Mouse (Mus musculus) neural tube, embryonic 10.5 days (tissue): ENCODE measurements around the gene Cracr2b.

ENCODE experiments used
- DNase-seq: peaks from one replicate; pipeline ENCODE4 v3.0.0-alpha.2; 2017; ENCODE audit warnings: low spot score; ENCODE audit errors: extremely low spot score

Cracr2b gene

GRCm38 (mm10) chr7:141485186-141485585 is 24.3 kb downstream of the Cracr2b start:
- DNase-seq = no peak

DNA sequence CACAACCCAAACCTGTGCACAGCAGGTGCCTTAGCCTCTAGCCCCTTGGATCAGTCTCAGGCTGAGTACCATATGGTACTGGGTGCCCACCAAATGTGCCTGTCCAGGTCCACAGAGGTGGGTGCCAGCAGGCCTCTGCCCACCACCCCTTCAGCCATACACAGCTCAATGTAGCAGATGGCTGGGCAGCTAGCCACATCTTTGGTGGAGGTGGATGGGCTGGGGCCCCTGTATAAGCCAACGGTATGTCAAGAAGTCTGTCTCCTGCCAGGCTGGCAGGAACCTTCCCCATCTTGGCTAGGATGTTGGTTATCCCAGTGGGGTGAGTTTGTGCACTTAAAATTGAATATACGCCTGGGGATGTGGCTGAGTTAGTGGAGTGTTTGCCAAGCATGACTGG is 24.7 kb downstream of the Cracr2b start:
- no peak for DNase-seq

DNA sequence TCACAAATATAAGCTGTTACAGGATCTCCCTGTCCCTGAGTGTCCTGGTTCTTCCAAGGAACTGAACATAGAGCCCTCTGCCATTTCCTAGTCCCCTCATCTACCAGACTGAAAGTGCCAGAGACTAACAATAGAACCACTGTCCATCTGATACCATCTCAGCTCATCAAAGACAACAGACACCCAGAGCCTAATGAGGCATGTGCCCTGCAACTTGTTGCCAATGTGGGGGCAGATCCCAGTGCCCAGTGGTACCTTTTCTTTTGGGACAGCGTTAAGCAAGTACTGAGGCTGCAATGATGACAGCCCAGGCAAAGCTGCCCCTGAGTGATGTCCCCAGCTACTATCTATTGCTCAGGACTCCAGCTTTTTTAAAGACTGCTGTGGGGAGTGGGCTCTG is 25.3 kb downstream of the Cracr2b start:
- no peak for DNase-seq

- DNase-seq = no peak
Measured at GRCm38 (mm10) chr7:141487141-141487540, 26.2 kb downstream of the Cracr2b start.

GRCm38 (mm10) chr7:141491151-141491550 is 30.3 kb downstream of the Cracr2b start:
- no peak for DNase-seq

DNA sequence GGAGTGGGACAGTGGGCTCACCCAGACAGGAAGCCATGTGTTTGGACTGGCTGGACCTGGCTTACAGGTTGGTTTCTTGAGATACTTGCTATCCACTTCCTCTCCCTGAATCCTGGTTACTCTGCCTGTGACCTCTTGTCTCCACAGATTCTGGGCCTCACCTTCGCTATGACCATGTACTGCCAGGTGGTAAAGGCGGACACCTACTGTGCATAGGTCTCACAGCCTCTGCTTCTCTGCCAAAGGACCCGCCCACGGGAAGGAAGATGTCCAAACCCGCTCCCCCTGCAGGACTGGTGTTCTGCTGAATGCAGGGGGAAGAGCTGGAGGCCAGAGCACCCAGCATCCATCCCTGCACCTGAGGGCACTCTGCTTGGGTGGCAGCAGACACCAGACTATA is 31.8 kb downstream of the Cracr2b start:
- no peak for DNase-seq

- no peak for DNase-seq
Measured at GRCm38 (mm10) chr7:141493729-141494128, 32.8 kb downstream of the Cracr2b start.

- no peak for DNase-seq
Measured at GRCm38 (mm10) chr7:141495379-141495778, 34.5 kb downstream of the Cracr2b start.

GRCm38 (mm10) chr7:141495940-141496339 is 35.0 kb downstream of the Cracr2b start:
- no peak for DNase-seq

GRCm38 (mm10) chr7:141497600-141497999 is 36.7 kb downstream of the Cracr2b start:
- DNase-seq = no peak

GRCm38 (mm10) chr7:141501820-141502555 is 41.1 kb downstream of the Cracr2b start:
- DNase-seq = no peak

DNA sequence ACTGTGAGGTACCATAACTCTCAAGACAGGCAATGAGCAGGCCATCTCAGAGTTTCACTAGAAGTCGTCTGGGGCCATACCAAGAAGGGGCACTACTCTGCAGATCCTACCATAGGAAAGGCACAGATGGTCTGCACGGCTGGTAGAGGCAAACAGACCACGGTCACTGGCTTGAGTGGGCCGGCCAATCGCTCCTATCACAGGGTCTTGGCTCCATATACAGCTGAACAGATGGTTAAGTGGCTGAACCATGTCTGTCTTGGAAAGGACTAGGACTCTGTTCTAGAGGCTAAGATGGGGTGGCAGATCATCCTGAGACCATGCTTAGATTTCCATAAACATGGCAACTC is 41.6 kb downstream of the Cracr2b start:
- no peak for DNase-seq

GRCm38 (mm10) chr7:141506278-141506677 is 45.4 kb downstream of the Cracr2b start:
- no peak for DNase-seq

DNA sequence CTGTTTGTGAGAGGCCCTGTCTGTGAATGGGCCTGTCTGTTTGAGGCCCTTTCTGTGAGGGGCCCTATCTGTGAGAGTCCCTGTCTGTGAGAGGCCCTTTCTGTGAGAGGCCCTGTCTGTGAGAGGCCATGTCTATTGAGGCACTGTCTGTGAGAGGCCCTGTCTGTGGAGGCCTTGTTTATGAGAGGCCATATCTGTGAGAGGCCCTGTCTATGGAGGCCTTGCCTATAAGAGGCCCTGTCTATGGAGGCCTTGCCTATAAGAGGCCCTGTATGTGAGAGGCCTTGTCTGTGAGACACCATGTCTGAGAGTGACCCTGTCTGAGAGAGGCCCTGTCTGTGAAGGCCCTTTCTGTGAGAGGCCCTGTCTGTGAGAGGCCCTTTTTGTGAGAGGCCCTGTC is 47.3 kb downstream of the Cracr2b start:
- DNase-seq = no peak

GRCm38 (mm10) chr7:141510196-141510595 is 49.3 kb downstream of the Cracr2b start:
- DNase-seq = no peak

- no peak for DNase-seq
Measured at GRCm38 (mm10) chr7:141510681-141511191, 49.8 kb downstream of the Cracr2b start.
